Mouse (Mus musculus) frontal cortex, postnatal 36 days (tissue): ENCODE results near the gene Cldnd1.
A peak's percentile ranks its signal among the peaks of the same experiment; 100 is the strongest.

Experiments
- DNase-seq, 2 experiments: peaks; one replicate each; pipeline ENCODE4 v3.0.0; 2022; ENCODE audit warnings: low spot score in 2 of 2

Cldnd1 gene

DNA sequence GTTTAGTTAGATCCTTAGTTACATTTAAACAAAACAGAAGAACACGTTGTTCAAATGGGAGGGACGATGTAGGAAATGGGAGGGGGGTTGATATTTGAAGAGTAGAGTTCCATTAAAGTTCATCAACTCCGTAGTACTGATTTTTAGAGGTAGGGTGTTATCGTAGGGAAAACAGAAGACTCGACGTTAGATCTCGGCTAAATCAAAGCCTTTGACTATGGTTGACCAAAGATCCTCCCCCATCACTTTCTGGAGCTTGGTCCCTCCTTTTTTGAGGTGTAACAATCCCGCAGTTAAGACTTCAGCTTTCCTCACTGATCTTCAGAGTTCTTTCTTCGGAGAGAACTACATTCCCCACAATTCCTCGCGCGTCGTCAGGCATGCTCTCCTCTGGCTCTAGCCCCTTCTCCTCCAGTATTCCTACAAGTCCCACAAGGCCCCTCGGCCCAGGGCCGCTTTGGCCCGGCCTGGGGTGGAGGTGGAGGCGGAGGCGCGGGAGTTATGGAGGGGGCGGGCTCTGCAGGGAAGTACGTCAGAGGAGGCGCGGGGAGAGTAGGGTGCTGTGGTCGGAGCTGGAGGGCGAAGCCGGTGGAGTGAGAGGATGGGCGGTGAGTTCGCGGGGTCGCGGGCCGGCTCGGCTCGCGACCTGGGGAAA lies at the start of gene Cldnd1:
Gene Cldnd1, plus strand, starts transcription at position 434 of the 655 bp plus-strand sequence.
- DNase-seq: peak; percentile 94 to 95

DNA sequence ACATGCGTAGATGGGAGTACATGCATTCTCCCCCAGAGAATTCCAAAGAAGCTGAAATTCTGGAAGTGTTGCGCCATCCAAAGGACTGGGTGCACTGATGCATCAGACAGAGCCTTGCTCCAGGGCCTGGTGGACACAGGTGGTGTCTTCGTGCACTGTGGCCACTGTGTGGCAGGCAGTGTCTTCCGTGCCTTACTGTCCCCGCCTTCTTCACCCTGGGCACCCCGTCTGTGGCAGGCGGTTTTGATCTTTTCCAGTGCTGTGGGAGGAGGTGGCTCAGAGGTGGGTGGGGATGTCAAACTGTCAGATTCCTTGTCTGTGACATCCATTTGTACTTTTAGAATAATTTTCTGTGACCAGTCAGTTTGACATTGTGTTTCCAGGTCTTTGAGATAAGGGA lies 49.0 kb upstream of the Cldnd1 start:
- no peak for DNase-seq

DNA sequence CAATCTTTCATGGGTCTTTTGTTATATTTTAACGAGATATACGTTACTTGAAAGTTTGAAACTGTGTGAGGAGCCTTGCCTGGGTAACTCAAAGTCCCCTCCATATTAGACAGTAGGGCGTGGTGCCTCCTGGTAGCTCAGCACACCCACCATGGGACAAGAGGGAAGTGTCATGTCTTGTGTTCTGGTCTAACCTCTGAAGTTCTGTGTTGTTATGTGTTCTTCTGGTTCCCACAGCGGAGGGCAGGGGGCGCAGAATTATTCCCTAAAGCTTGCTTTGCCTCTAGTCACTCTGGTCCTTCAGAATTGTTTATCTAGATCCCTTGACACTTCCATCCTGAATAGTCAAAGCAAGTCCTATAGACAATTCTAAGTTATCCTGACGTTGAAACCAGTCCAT lies 45.7 kb upstream of the Cldnd1 start:
- no peak for DNase-seq

DNA sequence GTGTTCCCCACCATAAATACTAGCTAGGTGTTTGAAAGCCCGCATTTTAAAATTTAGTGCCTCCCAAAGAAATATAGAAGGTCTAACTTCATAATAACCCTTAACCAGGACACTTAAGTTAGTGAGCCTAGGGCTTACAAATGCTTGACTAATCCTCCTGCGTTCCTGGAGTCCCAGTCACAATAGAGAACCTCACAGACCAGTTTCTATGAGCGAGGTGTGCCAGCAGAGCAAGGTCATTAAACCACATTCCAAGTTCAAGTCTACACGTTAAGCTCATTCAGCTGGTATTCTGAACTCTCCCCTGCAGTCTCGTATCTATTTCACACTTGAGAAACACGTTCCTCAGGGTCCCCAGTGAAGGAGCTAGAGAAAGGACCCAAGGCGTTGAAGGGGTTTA lies 44.8 kb upstream of the Cldnd1 start:
- DNase-seq: no peak

DNA sequence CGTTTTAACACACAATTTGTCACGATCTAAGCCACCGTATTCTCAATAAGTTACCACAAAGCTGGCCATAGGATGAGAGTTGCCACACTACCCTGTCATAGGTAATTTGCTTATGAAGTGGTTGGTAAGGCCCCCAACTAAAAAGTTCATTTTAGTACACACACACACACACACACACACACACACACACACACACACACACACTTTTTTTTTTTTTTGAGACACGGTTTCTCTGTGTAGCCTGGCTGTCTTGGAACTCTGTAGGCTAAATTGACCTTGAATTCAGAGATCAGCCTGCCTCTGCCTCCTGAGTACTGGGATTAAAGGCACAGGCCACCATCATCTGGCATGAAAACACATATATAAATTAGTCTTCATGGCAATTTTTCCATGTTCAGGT lies 43.8 kb upstream of the Cldnd1 start:
- no peak for DNase-seq

DNA sequence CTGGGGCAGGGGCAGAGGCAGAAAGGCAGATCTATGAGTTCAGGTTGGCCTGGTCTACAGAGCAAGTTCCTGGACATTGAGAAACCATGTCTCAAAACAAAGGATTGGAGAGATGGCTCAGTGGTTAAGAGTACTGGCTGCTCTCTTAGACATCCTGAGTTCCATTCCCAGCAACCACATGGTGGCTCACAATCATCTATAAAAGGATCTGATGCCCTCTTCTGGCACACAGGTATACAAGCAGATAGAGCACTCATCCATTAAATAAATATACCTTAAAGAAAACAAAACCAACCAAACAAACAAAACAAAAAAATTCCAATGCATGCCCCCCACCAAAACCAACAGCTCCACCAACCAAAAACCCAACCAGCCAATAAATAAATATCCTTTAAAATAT lies 43.2 kb upstream of the Cldnd1 start:
- no peak for DNase-seq

DNA sequence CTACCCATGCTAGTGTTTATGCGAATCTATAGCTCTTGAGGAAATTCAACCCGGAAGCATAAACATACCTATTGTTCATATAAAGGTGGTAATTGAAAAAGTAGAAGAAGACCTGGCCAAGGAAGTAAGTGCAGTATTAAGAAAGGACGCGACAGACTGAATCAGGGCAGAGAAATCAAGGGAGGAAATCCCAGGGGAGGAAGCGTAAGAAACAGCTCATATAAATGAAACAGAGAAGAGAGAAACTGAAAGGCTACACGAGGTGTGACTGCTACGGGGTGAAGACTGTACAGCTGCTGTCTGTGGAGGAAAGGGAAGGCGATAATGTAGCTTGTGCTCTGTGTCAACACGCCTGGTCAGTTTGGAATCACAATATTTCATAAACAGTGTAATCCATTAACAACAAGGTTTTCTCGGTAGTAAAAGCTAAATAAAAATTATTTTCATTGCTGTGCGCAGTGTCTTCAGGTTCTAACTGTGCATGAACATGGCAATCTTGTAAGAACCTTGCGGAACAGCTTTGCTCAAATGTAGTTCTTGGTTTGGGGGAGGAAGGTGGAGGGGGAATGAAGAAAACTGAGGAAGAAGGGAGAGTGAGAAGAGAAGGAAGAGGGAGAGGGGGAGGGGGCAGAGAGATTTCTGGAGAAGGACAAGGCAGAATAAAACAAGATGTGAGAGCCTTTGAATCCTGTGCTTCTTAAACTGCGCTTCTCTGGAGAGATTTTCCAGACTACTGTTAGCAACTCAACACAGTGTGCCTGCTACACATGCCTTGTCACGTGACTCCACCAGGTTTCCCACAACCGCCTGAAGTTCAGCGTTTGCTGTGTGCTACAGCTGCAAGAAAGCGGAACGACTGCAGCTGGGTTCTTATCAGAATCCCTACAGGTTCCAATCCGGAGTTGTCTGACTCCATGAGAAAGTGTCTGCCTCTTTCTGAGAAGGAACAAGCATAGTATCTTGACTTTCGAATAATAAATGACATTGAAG lies 41.9 kb upstream of the Cldnd1 start:
- DNase-seq: no peak

DNA sequence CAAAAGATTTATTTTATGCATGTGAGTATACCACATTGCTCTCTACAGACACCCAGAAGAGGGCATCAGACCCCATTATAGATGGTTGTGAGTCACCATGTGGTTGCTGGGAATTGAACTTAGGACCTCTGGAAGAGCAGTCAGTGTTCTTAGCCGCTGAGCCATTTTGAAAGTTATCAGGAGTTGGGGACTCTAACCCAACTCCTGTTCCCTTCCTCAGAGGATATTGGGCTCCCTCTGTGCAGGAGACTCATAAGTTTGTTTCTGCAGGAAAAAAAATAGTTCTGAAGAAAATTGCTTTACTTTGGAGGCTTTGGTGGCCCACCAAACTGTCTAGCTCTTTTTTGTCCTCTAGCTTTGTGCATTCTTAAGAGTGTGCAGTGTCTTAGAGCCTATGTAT lies 39.2 kb upstream of the Cldnd1 start:
- no peak for DNase-seq

DNA sequence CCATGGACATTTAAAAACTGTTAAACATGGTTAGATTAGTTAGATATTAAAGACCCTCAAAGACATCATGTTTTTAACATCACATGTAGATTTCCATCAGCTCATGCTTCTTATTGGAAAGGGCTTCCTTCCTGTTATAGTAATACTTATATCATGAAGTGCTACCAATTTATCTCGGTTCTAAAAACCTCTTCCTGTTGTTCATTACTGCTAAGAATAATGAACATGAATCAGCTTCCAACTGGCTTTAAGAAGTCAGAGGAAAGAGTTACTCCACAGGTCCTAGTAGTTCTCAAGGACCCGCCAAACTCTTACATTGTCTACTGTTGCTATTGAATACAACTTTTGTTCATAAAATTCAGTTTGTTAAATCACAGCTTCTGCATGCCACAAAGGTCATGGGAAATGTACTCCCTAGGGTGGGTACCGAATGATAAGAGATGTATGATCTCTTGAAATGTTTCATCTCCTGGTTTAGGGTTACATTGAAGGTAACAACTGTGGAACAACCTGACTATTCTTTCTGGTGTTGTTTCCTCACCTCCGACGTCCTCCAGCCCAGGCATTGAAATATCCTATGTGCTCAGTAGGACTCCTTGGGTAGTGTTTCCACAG lies 38.0 kb upstream of the Cldnd1 start:
- no peak for DNase-seq

DNA sequence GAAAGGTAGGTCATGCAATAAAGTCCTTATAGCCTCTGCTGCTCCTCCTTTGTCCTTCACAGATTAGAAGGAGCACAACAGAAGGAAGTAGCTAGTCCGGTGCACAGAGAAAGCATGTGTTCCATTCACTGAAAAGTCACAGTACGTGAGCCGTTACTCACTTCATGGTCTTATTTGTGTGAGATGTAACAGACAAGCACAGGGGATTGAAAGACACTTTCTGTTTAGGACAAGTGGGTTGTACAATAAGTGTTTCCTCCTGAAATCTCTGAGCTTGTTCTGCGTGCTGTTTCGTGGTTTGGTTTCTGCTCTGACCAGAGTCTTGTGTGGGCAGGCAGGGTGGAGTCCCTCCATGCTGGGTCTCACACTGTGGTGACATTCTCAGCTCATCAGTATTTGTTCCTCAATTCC lies 37.4 kb upstream of the Cldnd1 start:
- no peak for DNase-seq

DNA sequence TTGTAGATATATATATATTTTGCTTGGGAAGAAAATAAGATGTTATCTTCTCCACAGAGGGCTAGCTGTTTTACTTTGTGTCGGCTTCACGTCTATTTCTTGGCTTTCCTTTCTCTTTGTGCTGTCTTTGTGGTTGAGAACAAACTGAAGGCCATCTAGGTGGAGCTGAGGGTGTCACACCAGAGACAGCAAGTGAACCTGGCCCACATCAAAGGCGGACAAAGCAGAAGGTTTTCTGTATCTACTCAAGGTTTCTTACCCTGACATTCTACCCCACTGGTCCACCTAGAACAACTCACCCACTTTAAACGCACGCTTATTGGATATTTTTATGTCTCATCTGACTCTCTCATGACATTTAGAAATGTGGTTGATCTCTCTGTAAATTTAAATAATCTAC lies 33.6 kb upstream of the Cldnd1 start:
- no peak for DNase-seq

DNA sequence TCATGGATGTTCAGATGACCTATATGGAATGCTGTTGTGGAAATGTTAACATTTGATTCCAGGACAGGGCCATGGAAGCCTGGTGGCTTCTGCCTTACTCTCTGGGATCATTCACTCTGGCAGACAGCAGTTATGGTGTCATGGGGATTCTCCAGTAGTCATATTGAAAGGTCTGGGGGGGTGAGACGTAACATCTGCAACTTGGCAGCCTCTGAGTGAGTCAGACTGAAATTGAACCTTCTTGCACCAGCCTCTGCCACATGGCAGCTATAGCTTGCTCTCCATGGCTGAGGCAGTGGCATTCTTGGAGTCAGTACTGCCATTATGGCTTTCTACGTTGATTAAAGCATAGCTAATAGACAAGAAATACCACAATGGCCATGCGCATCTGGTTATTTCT lies 30.9 kb upstream of the Cldnd1 start:
- no peak for DNase-seq

DNA sequence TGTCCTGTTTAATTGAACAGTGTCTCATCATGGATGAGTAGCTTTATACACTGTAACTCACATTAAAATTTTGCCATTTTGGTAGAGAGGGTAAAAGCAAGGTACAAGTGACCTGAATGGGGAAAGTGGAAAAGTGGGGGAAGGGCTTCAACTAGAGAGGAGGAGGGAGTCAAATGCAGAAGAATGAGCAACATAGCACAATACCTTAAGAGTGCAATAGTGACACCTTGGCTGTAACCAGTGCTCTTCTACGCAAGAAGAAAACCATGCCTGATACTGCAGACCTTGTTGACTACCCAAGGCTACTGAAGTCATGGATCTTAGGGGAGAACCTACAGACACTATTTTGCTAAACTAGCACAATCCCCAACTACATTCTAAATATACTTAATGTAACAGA lies 30.4 kb upstream of the Cldnd1 start:
- DNase-seq: no peak

DNA sequence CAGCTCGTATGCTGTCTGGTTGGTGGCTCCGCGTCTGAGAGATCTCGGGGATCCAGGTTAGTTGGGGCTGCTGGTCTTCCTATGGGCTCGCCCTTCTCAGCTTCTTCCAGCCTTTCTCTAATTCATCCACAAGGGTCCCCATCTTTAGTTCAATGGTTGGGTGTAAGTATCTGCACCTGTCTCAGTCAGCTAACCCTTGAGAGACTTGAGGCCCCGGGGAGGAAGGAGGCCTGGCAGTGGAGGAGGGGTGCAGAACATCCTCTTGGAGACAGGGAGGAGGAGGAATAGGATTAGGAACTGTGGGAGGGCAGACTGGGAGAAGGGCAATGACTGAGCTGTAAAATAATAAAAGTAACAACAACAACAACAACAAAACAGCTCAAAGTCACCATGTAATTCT lies 27.5 kb upstream of the Cldnd1 start:
- no peak for DNase-seq

DNA sequence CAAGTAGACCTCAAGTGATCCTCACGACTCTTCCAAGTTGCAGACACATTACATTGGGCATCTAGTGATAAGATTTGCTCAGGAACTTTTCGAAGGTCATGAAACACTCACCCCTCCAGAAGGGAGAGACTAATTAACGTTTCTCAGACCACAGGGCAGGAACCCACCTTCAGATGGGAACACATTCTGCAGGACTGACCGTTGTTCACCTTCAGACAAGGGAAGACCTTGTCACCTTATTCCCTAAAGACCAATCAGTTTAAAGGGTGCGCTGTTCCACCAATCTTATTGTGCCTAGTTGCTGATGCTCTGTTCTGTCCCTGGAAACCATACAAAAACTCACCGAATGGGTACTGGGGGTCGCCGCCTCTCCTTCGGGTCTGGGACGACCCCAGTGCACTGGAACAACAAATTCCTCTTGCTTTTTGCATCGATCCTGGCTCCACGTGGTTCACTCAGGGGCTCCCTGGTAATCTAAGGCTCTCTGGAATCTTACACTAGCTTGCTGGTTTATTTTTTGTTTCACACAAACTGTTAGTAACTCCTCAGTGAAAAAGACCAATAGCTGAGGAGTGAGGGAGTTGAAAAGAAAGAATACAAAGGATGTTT lies 26.8 kb upstream of the Cldnd1 start:
- DNase-seq: no peak

DNA sequence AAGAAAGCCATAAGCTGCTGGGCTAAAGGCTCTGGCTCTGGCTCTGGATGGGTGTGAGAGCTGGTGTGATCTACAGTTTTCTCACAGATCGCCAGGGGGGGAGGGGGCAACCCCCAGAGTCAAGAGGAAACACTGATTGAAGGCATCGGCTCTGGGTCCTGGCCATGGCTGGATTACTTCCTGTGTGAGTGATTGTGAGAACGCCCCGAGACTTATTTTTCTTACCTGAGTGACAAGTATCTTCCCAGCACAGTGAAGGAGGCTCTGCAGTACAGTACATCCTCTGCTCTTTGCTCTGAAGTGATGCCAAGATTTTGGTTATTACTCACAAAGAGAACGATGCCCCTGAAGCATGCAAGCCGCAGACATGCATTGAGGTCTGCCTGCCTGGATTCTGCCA lies 25.9 kb upstream of the Cldnd1 start:
- DNase-seq: no peak

DNA sequence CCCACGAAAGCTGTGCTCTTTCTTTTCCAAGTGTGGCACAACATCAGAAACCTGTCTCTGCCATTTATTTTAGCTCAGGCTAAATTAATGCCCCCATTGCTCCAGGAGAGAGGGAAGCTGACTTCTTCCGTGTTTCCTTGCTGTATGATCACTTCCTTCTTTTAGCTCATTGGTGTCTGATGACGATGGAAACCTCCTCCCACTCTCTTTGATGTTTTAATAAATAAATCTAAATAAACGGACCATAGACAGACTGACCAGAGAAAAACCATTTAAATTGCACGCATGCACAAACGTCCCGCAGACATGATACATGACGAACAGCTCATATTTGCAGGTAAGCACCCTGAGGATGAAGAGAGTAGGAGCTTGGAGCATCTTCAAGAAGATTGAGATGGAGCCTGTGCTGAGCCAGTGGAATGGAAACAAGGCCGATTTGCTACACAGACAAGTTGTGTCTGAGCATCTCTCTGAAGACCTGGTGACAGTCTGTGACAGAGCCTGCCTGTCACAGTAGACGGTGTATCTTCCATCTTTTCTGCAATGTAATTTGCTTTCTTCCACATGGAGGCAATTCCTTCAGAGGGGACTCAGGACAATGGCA lies 25.3 kb upstream of the Cldnd1 start:
- no peak for DNase-seq

DNA sequence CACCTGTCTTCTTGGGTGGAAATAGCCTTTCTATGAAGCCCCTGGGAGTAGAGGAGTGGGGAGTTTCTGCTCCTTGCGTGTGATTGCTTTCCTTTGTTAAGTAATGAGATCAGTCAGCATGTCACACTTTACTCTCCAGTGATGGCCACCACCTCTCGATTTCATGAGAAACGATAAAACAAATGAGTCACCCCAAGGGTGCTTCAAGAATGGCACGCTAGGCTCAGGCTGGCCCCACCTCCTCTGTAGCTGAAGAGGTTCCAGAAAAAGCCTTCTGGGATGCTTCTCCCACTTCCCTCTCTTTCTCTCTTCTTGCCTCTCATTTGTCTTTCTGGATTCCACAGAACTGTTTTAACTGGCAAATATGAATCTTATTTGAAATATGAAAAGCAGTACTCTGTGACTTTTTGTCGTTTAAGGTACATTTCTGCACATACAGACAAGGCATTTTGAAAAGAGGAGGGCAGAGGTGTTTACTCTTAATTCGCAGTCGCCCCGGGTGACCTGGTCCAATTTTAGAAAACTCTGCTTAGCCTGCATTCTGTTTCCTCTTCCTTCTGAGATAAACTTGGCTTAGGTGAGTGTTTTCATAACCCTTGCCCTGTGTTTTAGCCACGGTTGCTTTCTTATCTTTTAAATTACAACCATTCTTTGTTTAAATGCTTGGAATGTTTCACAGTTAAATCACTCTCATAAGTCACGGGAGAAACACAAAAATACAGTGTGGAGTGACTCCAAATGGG lies 24.2 kb upstream of the Cldnd1 start:
- no peak for DNase-seq

DNA sequence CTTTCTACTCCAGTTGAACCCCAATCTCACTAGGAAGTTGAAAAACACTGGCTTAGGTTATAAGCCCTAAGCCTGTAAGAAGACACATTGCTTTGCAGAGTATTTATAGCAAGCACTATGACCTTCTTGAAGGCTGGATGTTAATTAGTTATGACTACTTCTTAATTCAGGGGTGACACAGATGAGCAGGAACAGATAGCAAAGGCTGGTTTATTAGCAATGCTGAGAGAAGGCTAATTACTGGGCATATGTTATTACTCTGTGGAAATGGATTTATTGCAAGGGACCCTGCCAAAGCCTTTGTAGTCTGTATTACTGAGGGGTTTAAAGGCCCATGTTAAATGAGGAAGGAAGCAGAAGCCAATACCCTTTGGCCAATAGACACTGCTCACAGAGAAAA lies 22.7 kb upstream of the Cldnd1 start:
- DNase-seq: no peak

DNA sequence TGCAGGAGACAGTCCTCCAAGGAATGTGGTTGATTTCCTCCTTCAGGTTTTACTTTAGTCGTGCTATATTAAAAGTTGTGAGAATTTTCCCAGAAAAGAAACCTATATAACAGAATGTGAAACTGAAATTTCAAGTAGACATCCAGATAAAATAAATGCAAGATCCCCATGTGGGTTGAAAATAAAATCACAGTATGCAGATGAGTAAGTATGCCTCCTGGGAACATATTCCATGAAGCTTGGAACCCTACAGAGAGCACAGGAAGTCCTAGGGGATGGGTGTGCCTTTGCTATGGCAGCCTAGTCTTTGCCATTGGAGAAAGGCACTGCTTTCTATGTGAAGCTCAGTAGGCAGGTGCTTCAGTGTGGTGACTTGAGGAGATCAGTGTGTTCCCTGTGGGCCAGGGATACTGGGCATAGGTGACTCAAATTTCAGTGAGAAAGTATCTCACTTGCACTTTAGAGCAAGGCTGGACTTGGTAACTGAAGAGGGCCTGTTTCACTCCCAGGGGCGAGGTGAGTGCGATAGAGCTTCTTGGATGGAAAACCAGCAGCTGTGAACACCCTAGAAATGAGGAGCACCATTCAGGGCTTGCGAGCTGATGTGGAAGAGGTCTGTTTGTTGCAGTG lies 20.3 kb upstream of the Cldnd1 start:
- DNase-seq: peak in 1 of 2 experiments; percentile 47
